Mouse (Mus musculus): ENCODE measurements around the gene Olfr1341.

Olfr1341 gene

DNA sequence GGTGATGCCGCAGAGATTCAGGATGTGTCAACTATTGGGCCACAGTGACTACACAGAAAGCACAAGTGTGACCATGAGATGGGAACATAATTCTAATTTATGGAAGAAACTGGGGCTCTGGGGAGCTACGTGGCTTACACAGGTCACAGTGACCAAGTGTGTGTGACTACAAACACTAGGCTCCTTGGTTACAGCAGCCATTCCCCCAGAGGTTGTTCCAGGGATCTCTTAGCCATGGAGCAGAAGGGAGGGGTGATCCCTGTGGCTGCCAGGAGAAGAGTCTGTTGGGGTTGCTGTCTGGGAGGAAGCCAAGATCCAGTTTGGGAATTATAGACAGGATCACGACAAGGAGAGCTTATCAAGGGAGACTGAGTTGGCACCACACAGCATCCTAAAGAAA lies at the start of gene Olfr1341:
Gene Olfr1341, plus strand, starts transcription at position 301 of the 400 bp plus-strand sequence.
- DNase-seq: no peak

DNA sequence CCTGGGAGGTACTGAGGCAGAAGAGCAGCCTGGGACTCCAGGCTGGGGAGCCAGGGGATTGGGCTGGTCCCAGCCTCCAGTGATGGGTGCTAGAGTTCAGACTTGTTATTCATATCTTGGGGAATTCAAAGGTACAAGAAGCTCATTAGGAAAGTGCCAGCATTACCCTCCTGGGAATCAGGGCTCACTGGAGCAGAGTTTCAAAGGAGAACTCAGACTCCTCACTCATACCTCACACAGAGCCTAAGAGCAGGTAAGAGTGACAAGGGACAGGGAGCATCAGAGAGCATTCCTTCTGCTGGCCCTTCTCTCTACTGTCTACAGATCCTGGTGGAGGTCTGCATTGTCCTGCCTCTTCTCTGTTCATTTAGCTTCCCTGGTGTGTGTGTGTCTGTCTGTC lies 44.7 kb upstream of the Olfr1341 start, which contains the start of gene Olfr62:
Gene Olfr62, plus strand, starts transcription at position 301 of the 400 bp plus-strand sequence.
- no peak for DNase-seq

DNA sequence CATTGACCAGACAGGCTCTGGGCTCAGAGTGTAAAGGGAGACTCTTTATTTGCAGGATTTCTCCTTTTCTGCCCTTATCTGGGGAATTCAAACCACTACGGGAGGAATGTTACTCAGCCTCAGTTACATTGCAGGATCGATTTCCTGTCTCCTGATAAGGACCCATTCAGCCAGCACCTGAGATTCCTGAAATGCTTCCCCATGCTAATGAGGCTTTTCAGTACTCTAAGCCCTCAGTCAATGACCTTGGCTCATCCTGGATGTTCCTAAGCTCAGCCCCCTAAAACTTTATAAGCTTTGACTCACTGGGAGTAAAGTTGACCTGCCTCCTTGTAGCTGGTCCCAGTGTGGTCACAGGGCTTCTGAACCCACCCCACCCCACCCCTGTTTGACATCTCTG lies 16.2 kb upstream of the Olfr1341 start:
- no peak for DNase-seq

GRCm38 (mm10) chr4:118692412-118692973 lies 10.8 kb upstream of the Olfr1341 start, which contains the start of gene Olfr1342:
Olfr1342 (minus strand) TSS chr4:118692756.
- DNase-seq: peak; percentile 4

DNA sequence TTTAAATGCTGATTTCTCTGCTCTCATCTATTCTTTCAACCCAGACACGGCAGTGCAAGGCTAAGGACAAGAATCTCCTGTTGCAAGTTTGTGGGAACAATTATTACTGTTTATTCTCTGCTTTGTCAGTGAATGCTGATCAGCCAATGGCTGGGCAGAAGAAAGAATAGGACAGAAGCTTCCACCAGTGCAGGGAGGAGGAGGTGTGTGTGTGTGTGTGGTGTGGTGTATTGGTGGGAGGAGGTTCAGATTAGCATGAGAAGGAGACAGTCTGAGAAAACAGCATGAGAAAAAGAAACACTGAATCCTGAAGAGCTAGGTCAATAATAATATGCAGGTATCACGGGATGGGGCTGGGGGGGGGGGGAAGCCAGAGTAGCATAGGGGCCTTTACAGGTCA lies 9.5 kb upstream of the Olfr1341 start:
- DNase-seq: no peak

GRCm38 (mm10) chr4:118708086-118708485 lies 4.8 kb downstream of the Olfr1341 start:
- no peak for DNase-seq

GRCm38 (mm10) chr4:118711656-118712055 lies 8.3 kb downstream of the Olfr1341 start:
- DNase-seq: no peak

- DNase-seq: no peak
Observed at GRCm38 (mm10) chr4:118719838-118720237, 16.5 kb downstream of the Olfr1341 start, which contains the start of gene Olfr1340. Olfr1340 (plus strand) TSS chr4:118720138.

- DNase-seq: peak; percentile 10
Observed at GRCm38 (mm10) chr4:118721742-118722483, 18.6 kb downstream of the Olfr1341 start.

DNA sequence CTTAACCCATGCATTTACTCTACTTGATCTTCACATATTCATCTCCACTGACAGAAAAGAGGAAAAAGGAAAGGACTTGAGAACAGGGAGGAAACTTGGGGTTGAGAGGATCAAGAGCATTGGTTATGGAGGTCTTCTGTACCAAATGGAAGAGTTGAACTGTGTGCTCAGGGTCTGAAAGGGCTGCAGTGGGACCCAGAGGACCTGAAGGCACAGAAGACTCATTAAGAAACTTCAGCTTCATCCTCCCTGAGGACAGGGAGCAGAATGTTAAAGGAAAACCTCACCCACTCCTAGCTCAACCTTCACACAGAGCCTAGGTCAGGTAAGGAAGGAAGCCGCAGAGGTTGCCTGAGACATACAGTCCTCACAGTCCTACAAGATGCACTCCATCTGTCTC lies 28.6 kb downstream of the Olfr1341 start, which contains the start of gene Olfr1339:
Gene Olfr1339, plus strand, starts transcription at position 301 of the 400 bp plus-strand sequence.
- no peak for DNase-seq

GRCm38 (mm10) chr4:118739574-118739973 lies 36.3 kb downstream of the Olfr1341 start:
- DNase-seq: no peak

- DNase-seq: no peak
Observed at GRCm38 (mm10) chr4:118740988-118741698, 37.8 kb downstream of the Olfr1341 start.

- no peak for DNase-seq
Observed at GRCm38 (mm10) chr4:118741881-118742280, 38.6 kb downstream of the Olfr1341 start.

DNA sequence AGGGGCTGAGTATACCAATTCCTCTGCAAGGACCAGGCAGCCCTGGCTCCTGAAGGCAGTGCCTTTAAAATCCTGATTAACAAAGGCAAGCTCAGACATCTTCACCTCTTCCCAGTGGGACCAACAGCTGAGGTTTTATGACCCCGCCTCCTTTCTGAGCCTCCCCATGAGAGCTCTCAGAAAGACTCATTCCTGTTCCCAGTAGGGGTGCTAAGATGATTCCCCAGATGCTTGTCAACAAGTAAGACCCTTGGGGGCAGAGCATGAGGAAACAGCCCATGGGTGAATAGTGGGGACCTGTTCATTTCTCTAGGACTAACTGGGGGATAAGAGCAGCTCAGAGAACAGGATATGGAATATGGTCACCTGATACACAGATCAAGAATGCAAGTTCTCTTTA lies 55.3 kb downstream of the Olfr1341 start, which contains the start of gene Olfr1338:
Gene Olfr1338, minus strand, starts transcription at position 101 of the 400 bp plus-strand sequence.
- no peak for DNase-seq
